In the genomic region with DNA sequence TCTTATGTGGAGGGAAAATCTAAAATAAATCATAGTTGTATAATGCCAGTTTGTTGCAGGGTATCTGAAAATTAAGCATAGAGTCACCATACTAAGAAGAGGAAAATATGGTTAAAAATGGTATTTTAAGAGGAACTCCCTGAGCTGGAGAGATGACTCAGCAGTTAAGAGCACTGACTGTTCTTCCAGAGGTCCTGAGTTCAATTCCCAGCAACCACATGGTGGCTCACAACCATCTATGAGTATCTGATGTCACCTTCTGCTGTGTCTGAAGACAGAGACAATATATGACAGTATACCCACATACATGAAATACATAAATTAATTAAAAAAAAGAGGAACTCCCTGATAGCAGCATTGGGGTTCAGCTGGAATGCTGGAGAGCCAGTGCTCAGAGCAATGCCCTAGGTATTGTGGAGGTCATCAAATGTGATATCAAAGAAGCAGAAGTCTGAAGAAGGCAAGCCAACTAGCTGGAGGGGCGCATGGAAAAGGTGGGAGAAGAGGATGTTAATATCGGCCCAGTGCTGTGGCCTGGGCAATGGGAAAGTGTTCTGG, we compare ENCODE assay signal across 1 mouse cellular context.
TF ChIP-seq lines count a peak whose summit lies in the region.

No protein-coding gene starts in this region.

TF ChIP-seq in MEL, 35 proteins besides CTCF, POLR2A, EP300 and RAD21 (continued from another document):
- peak; percentile 23; the same call in 1 of the 2 replicates for TF ChIP-seq TCF12 (IDR thresholded peaks at IDR 0.05; ENCODE audit: low read depth, low read length)
- no peak for TF ChIP-seq USF2 (IDR thresholded peaks at IDR 0.05; ENCODE audit: borderline replicate concordance in 1 of 2, insufficient read depth in 1 of 2, low read depth in 1 of 2, low read length in 2 of 2)
- TF ChIP-seq POLR2AphosphoS2 (IDR thresholded peaks at IDR 0.05; ENCODE audit: low read length) = no peak
- TF ChIP-seq CHD2 (IDR thresholded peaks at IDR 0.05; ENCODE audit: low read length) = no peak
- TF ChIP-seq JUND (IDR thresholded peaks at IDR 0.05; ENCODE audit: low read depth, low read length) = no peak
- TF ChIP-seq MAFK (IDR thresholded peaks at IDR 0.05; ENCODE audit: borderline replicate concordance, low read depth, low read length) = peak; percentile 84
- TF ChIP-seq SMC3 (IDR thresholded peaks at IDR 0.05; ENCODE audit: low read depth, low read length) = no peak
